Mouse (Mus musculus) activated CD4-positive, CD25-positive, alpha-beta regulatory T cell (primary cell): ENCODE data around the gene Vmn1r204. TPM values are rescaled to one million over a fixed set of nuclear protein-coding genes. Genes with fewer than 3 reads are reported as not detected.

Experiments
- polyA plus RNA-seq, 2 experiments: library from polyadenylated mRNA; unstranded; fragments of 100-300 nt; shearing (Covaris generic); gene quantifications; one replicate each; pipeline ENCODE4 v1.2.1; 2017

The Vmn1r204 gene
- polyA plus RNA-seq = under 1 TPM in 1 of 2 experiments, not detected in 1; 0.06 TPM

DNA sequence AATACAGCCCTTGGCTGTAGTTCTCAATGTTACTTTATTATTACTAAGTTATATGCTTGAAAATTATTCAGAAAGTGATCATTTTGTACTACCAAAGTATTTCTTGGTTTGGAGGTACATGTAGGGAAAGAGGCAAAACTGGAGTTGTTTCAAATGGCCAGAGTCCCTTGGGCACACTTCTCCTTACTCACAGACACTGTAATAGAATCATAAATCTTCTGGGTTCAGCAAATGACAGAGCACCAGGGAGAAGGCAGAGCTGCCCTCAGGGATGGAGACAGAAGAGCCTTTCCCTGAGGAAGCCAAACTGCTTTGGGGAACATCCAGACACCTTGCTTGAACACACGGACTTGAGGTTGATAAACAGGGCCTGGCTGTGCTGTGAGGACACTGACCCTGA is at the start of gene Vmn1r204:
TSS of gene Vmn1r204 (plus strand) at position 301 of the 400 bp plus-strand sequence.

GRCm38 (mm10) chr13:22505281-22505680 is 47.7 kb upstream of the Vmn1r204 start, which contains the start of gene Vmn1r202:
Gene Vmn1r202, minus strand, starts transcription at chr13:22505381.

DNA sequence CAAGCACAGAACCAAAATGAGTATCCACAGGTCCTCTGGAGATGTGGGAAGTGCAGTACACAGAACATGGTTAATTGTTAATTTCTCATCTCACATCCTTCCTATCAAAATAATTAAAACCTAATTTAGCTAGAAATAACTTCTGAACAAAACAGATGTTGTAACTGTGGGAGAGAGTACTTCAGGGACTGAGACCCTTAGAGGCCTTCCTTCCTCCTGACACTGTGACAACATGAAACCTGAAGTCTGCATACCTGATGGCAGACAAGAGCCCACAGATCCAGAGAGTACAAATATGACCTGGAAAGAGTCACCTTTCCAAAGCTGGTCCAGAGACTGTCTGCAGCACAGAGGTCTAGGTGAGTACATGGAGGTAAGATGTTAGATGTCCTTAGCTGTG is 35.2 kb upstream of the Vmn1r204 start, which contains the start of gene Vmn1r203:
TSS of gene Vmn1r203 (plus strand) at position 301 of the 400 bp plus-strand sequence.

GRCm38 (mm10) chr13:22592900-22593299 is 39.9 kb downstream of the Vmn1r204 start, which contains the start of gene Vmn1r205:
Gene Vmn1r205, minus strand, starts transcription at chr13:22593000.

Other genes with a start within 250 kb of the Vmn1r204 start
- under 1 TPM; 0.08 to 0.11 TPM for gene Vmn1r197, start 228.6 kb upstream of the Vmn1r204 start, polyA plus RNA-seq
- gene Vmn1r198, start 202.8 kb upstream of the Vmn1r204 start, polyA plus RNA-seq = not detected
- not detected for gene Vmn1r199, start 173.4 kb upstream of the Vmn1r204 start, polyA plus RNA-seq
- not detected for gene Vmn1r200, start 162.8 kb upstream of the Vmn1r204 start, polyA plus RNA-seq
- gene Vmn1r201, start 81.3 kb upstream of the Vmn1r204 start, polyA plus RNA-seq = not detected
- under 1 TPM; 0.02 to 0.17 TPM for gene Vmn1r202, start 47.8 kb upstream of the Vmn1r204 start, polyA plus RNA-seq
- under 1 TPM; 0.06 to 0.32 TPM for gene Vmn1r203, start 35.1 kb upstream of the Vmn1r204 start, polyA plus RNA-seq
- not detected for gene Vmn1r205, start 39.8 kb downstream of the Vmn1r204 start, polyA plus RNA-seq
- under 1 TPM in 1 of 2 experiments, not detected in 1; 0.14 TPM for gene Vmn1r206, start 71.1 kb downstream of the Vmn1r204 start, polyA plus RNA-seq
- not detected for gene Vmn1r207-ps, start 176.4 kb downstream of the Vmn1r204 start, polyA plus RNA-seq
- under 1 TPM in 1 of 2 experiments, not detected in 1; 0.23 TPM for gene Vmn1r208, start 224.2 kb downstream of the Vmn1r204 start, polyA plus RNA-seq